Mouse (Mus musculus): ENCODE measurements around the gene Samd4b.
"Not testable (repeated sequence)": the region's sequence is repeated elsewhere in the genome, so short reads cannot be mapped to it uniquely, and the experiment has no call there.

Gene Samd4b

DNA sequence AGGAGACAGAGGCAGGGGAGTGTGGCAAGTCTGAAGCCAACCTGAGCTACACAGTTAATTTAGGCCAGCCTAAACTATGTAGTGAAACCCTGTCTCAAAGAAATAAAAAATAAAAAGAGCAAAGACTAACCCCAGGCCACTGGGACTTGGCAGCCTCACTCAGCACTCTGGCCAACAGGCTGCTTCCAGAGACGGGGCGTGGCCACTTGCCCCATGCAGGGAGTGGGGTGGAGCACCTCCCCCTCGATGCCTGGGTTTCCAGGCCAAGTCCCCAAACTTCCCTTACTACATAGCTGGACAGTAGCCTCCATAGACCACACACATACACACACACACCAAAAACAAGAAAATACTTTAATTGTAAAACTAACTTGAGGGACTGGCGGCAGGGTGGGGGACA lies 39.5 kb downstream of the Samd4b start:
- no peak for DNase-seq

DNA sequence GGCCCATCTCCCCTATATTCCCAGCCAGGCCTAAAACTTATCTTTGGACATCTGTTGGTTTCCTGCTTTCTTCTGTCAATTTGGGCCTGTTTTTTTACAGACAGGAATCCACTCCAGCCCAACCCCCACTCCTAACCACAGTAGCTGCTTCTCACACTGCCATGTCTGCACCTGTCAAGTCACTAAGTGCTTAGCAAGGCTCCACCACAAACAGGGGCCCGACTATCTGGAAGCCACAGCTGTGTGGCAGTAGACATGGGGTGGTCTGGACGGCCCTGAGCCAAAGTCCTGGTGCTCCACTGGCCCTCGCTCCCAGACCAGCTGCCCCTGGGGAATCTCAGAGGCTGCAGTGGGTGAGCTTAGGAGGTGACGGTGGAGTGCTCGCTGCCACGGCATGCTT lies 40.2 kb downstream of the Samd4b start:
- no peak for DNase-seq

DNA sequence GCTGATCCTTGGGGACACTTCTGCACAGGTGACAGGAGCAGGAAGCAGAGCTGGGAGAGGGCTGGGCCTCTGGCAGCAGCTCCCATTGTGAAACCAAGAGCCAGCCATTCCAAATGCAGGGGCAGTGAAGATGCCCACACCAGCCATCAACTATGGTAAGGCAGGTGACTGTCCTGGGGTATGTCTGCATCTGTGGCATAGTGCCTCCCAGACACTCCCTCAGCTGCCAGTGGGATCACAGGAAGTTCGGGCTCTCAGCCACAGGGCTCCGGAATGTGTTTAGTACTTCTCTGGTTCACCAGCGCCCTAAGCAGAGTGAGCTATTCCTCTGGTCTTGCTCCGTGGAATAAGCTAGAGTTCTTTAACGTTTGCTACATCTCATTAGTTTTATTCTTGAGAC lies 40.9 kb downstream of the Samd4b start:
- DNase-seq: no peak

DNA sequence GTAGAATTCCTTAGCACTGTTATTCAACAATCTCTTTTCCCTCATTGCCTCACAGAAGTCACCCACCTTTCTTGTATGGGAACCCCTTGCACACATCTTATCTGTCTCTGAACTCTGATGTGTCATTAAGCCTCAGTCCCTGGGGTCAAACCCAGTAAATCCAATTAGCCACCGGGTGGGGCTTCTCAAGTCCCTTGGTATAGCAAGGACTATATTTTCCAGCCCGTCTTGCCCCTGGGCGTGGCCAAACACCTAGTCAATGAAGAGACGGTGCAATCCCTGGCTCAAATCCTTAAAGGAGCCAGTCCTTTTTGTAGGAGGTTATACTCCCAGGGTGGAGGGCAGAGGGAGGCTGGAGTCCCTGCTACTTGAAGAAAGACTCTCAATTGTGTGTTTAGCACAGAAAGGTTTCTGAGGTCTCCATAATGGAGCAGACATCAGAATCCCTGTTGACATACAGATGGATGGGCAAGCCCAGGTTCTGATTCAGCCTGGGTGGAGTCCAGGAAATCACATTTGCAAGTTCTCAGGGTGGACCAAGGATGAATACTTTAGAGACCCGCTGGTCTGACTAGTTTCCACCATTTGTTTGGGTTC lies 41.9 kb downstream of the Samd4b start:
- DNase-seq: no peak

DNA sequence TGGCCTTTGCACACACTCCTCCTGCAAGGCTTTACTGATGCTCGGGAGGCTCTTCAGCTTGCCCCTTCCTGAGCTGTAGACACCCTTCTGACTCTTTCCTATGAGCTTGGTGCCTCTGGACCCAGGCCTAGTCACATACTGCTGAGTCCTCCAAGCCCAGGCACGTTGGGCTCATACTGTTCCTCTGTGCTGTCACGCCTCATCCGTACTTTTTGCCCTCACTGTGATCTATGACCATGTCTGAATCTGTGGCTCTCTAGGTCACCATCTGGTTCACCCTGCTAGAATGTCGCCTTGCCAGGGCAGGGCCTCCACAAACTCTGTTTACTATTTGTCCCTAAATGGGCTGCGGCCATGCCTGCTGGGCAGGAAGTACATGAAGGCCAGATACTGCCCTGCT lies 44.9 kb downstream of the Samd4b start:
- DNase-seq: no peak

DNA sequence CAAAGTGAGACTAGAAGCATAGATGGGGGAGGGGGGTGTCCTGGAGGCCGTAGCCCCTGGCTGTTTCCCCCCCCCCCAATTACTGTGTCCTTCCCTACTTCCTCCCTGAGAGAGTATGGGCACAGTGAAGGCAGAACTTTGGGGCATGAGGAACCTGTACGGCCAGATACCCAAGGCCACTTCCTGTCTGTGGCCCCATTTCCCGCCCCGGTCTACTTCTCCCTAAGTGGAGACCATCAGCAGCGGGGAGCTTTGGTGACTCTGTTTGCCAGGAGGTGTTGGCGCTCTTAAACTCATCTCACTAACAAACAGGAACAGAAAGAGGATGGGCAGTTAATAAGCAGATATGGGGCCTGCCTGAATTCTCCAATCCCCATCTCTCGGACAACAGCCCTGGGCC lies 50.3 kb downstream of the Samd4b start:
- no peak for DNase-seq

DNA sequence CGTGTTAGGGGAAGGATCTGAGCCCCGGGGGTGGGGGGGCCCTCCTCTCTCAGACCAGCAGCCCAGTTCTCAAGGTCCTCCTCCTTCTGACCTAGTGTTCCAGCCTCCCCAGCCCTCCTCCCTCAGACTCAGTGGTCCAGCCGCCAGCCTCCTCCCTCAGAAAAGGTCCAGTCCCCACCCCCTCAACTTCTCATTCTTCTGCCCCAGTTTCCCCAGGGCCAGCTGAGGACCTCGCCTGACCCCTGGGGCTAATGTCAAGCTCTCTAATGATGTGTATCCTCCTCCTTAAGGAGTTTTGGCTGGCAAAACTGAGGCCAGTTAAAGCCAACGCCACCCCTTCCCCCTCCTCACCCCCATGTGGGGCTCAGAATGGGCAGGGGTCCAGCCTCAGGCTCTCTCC lies 50.8 kb downstream of the Samd4b start, which contains the start of gene Nccrp1:
TSS of gene Nccrp1 (minus strand) at position 101 of the 400 bp plus-strand sequence.
- DNase-seq: no peak

DNA sequence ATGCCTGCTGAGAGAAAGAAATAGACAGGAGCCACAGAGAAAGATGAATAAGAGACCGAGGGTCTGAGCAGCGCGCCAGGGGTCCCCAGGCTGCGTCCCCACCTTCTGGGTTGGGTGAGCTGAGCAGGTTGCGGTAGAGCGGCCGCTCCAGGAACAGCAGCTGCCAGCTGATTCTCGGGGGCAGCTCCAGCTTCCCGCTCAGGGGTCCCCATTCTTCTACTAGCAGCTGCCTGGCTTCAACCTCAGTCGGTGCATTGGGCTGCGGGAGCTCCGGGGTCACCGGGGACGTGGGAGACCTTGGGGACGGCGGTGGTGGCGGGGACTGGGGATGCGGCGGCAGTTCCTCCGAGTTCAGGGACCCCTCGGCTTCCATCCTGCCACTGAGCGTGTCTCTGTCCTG lies 51.3 kb downstream of the Samd4b start:
- no peak for DNase-seq

DNA sequence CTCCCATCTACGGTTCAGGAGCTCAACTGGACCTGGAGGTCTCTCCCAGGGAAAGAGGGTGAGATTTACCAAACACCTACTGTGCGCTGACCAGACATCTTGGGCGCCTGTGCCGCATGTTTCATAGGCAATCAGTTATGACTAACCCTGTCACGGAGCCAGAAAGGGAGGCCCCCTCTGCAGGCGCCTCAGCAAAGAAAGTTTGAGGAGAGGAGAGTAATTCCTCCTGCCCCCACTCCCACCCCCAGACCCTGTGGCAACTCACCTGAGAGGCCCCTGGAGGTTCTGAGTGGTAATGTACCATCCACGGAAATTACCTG lies 52.1 kb downstream of the Samd4b start:
- DNase-seq: no peak

DNA sequence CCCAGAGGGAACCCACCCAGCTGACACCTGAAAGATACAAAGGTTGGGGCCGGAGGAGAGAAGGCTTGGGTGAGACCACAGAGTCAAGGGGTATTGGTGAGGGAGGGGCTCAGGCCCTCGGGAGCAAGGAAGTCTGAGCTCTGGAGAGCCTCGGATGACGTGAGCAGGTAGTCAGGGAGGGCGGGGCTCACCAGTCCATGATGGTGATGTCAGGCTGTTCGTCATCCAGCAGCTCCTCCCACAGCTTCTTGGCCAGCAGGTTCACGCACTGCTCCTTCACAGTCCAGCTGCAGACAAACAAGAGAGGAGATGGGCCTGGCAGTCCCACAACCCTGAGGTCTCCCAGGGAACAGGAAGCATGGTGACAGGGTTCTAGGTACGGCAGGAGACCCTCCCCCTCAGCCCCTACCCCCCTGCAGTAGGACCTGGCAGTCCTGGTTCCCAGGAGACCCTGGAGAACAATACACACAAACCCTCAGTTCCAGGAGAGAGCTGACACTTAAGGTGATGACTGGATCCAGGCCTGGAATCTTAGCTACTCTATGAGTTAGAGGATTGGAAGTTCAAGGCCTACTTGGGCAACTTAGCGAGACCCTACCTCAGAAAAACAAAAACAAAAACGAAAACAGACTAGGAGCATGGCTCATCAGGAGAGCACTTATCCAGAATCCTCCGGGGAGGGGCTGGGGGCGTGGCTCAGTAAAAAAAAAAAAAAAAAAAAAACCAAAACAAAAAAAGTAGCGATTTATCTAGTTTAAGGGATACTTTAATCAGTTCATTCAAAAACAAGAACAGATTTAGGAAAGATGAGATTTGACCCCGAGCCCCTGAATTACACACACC lies 52.7 kb downstream of the Samd4b start:
- DNase-seq: no peak

DNA sequence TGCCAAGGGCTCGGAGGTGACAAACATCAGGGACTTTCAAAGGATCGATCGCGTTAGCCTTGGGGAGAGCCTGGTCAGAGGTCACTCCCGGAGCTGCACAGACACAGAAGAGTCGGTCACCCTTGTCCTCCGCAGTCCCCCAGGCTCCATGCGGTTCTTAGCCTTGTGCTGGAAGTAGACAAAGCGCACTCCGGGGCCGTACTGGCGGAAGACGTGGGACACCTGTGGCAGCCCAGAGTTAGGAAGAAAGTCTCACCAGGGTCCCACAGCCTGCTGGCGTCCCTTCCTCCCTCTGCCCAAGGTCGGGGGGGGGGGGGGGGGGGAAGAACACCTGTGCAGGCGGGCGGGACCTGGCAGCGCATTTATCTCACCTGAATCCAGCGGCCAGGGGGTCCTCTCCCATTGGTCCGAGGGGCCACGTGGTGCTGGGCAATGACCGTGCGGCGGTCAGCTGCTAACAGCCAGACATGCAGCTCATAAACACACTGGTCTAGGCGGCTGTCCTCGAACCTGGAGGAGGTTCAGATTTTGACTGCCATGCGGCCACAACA lies 53.8 kb downstream of the Samd4b start:
- no peak for DNase-seq

DNA sequence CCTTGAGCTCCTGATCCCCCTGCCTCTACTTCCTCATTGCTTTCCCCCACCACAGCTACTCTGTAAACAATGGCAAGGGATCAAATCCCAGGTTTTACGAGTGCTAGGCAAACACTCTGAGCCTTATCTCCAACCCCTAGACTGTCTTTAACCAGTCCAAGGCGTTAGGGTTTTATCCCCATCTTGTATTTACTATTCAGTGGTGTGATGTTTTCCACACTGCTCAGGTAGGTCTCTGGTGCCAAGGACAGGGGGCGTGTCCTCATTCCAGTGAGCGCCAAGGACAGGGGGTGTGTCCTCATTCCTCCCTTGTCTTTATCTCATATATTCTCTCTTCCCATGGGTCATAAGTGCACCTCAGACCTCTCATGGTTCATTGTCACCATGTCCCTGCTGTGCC lies 57.4 kb downstream of the Samd4b start, which contains the start of gene Sycn:
TSS of gene Sycn (plus strand) at position 360 of the 400 bp plus-strand sequence.
- no peak for DNase-seq

DNA sequence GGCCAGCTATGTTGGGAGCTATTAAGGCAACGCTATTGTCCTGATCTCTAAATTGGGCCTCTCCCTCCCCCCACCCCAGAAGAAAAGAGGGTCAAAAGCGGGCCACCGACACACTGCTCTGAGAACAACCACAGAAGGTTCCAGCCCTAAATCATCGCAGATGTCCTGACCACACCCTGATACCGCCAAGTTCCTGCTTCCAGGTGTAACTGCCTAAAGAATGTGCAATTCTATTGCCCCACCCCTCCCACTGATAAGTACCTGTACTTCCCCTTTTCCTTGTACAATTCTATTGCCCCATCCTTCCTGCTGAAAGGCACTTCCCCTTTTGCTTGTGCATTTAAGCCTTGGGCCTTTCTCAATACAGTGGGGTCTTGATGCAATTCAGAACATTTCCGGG lies 59.1 kb downstream of the Samd4b start:
- DNase-seq: not testable (repeated sequence)

DNA sequence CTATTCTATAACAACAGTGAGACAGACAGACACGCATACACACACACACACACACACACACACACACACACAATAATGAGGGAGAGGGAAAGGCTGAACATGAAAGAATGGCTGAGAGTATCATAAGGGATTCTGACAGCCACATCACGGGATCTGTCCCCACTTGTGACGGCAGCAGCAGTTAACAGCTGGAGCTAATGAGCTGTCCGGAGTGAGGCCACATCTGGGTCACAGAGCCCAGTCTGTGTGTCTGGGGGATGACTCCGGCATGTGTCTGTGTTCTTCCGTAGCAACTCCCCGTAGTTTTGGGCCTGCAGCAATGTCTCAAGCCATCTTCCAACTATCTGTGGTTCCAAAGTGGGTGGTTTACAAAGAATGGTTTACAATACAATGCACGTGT lies 65.9 kb downstream of the Samd4b start:
- no peak for DNase-seq

DNA sequence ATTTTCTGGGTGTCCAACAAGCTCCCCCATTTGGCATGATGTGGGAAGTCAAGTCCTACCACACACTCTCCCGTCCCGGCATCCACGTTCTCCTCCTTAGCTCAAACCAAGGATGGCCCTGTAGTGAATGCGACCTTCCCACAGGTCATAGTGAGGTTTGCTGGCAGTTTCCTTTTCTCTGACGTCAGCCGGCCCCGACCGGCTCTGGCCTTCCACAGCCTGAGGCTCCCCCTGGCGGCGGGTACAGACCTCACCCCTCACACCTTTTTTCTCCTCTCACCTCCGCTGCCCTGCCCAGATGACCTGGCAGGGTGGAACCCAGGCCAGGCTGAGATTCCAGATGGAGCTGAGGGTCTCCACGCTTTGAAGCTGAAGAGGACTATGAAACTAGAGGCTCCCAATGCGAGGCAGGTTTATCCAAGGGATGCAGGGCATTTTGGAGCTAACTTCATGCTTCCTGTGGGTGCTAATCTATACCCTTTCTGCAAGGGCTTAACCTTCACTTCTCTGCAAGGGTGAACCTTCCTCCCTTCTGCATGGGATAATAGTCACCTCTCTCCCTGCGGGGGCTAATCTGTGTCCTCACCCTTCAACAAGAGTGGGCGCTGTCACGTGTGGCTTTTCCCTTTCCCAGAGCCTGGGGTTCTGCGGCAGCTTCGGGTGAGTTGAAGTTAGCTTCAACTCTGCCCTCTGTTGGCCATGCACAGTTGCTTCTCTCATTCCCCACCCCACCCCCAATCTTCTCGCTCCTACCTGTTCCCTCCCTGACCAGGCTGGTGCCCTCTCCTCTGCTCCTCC lies 69.8 kb downstream of the Samd4b start:
- peak; percentile 61 for DNase-seq

DNA sequence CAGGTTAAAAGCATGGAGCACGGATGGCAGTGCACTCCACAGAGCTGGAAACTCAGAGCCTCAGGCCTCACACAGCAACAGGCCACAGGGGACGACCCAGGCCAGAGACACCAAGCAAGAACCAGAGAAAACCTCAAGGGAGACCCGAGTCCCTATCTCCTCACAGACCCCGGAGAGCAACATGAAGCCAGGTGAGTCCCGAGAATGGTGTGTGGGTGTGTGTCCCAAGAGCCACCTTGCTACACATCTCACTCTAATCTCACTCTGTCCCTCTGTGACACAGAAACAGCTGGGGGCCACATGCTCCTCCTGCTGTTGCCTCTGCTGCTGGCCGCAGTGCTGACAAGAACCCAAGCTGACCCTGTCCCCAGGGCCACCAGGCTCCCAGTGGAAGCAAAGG lies 75.4 kb downstream of the Samd4b start, which contains the start of gene Ifnl3:
TSS of gene Ifnl3 (plus strand) at position 301 of the 400 bp plus-strand sequence.
- not testable (repeated sequence) for DNase-seq

DNA sequence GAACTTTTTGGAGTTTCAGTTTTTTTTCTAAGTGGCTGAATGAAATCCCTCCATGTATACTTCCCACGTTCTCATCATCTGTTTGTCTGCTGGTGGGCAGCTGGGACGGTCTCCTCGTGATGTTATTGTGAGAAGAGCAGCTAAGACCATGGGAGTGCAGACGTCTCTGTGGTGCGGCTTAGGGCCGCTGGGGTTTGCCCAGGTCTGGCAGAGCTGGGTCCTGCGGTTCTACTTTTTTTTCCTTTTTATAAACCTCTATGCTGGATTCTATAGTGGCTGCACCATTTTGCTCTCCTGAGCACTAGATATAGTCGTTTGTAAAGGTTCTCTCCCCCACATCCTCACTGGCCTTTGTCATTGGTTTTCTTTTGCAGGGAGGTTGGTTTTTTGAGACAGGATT lies 86.5 kb downstream of the Samd4b start:
- DNase-seq: no peak

DNA sequence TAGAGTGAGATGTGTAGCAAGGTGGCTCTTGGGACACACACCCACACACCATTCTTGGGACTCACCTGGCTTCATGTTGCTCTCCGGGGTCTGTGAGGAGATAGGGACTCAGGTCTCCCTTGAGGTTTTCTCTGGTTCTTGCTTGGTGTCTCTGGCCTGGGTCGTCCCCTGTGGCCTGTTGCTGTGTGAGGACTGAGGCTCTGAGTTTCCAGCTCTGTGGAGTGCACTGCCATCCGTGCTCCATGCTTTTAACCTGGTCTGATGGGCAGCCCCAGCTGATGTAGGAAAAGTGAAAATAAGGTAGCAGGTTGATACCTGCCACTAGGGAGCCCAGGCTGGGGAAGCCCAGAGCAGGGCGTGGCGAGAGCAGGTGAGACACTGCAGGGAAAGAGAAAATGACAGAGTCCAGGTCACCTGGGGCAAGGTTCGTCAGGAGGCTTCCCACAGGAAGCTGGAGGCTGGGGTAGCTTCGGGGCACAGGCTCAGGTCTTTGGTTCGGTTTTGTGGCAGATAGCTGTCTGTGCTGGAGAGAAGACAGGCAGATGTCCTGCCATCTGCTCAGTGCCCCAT lies 87.5 kb downstream of the Samd4b start, which contains the start of gene Ifnl2:
TSS of gene Ifnl2 (minus strand) at position 51 of the 570 bp plus-strand sequence.
- DNase-seq: not testable (repeated sequence)

DNA sequence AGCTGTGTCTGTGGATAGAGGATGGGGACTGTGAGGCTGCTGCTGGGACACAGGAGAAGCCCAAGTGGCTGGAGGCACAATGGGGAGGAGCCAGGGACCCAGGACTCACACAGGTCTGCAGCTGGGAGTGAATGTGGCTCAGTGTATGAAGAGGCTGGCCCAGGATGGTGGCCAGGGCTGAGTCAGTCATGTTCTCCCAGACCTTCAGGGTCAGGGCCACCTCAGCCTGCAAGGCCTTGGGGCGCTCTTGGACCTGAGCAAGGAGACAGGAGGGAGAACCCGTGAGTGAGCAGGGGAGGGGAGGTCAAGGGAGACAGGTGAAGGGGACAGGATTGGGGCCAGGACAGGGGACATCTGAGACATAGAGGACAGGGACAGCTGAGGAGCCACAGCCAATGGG lies 88.8 kb downstream of the Samd4b start:
- DNase-seq: not testable (repeated sequence)

DNA sequence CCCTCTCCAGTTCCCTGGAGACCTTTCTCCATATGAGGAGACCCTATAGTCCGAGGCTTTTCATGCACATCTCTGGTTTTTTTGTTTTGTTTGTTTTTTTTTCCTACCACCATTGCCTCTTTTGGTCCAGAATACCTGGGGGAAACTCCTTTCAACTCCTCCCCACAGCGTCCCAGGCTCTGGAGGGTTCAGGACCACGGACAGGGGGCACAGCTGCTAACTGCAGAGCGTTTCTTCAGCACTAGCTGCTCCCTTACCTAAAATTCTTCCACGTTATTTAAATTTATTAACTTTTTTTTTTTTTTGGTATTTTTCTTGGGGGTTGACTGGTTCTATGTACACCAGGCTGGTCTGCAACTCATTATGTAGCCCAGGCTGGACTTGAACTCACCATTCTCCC lies 92.4 kb downstream of the Samd4b start:
- no peak for DNase-seq

DNA sequence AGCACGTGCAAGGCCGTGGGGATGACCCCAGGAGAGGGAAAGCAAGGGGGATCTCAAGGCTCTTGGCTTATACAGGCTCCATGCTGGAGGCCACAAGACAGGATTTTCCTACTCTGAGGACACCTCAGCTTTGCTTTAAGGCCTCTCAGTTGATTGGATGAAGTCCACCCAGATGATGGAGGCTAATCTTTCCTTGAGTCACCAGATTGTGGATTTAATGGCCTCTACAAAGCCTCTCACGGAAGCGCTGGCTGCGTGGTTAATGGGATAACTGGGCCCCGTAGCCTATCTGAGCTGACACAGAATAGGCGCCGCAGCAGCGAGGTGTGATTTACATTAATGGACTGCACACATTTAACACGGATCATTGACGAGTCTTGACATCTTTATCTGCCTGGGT lies 102.5 kb downstream of the Samd4b start:
- DNase-seq: no peak

DNA sequence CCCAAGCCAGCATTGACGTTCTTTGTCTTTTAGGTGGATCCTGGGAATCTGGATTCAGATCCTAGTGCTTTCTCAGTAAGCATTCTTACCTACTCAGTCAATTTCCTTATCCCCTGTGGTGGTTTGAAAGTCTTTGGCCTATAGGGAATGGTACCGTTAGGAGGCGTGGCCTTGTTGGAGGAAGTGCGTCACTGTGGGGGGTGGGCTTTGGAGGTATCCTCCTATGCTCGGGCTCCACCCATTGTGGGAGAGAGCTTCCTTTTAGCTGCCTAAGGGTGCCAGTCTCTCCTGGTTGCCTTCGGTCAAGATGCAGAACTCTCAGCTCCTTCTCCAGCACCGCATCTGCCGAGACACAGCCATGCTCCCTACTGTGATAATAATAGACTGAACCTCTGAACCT lies 105.6 kb downstream of the Samd4b start:
- no peak for DNase-seq

DNA sequence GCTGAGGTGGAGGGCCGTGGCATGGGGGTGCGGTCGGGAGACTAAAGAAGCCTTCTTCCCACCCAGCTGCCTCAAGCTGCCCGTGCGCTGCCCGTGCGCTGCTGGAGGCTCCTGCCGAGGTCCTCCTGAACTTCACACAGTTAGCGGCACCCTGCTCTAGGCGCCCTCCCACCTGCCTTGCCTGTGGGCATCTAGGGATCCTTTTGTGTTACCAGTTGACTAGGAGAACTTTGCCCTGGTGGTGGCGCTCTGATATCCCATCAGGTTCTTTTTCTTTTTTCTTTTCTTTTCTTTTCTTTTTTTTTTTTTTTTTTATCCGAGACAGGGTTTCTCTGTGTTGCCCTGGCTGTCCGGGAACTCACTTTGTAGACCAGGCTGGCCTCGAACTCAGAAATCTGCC lies 107.0 kb downstream of the Samd4b start:
- no peak for DNase-seq

All from cerebellum, adult 8-10 months (tissue).